Mouse (Mus musculus) embryonic facial prominence, embryonic 15.5 days (tissue): Measurements from ENCODE around the gene Gm11034. TPM values are rescaled to one million over a fixed set of nuclear protein-coding genes. Genes with fewer than 3 reads are reported as not detected.
A peak's percentile ranks its signal among the peaks of the same experiment; 100 is the strongest.

Experiments used
- ATAC-seq: fragments of 200-750 bp; cut with Nextera tagmentation; 2 replicates; pipeline ENCODE4 v1.8.0; 2017; ENCODE audit warnings: low read depth, moderate TSS enrichment; ENCODE audit not compliant: insufficient number of reproducible peaks, low FRiP score, low TSS enrichment
- H3K27ac ChIP-seq: fragments of 300-500 bp; sonication (generic); replicated peaks from 2 replicates; pipeline ENCODE4 v1.5.1; 2015; ENCODE audit warnings: mild to moderate bottlenecking, inconsistent platforms
- H3K27me3 ChIP-seq: fragments of 300-500 bp; sonication (generic); 2 replicates; pipeline ENCODE4 v1.6.1; 2015; ENCODE audit warnings: inconsistent platforms
- H3K36me3 ChIP-seq: fragments of 300-500 bp; sonication (generic); 2 replicates; pipeline ENCODE4 v1.6.1; 2015; ENCODE audit warnings: mild to moderate bottlenecking, inconsistent platforms
- H3K4me1 ChIP-seq: fragments of 300-500 bp; sonication (generic); 2 replicates; pipeline ENCODE4 v1.6.1; 2015; ENCODE audit warnings: inconsistent platforms
- H3K4me2 ChIP-seq: fragments of 300-500 bp; sonication (generic); replicated peaks from 2 replicates; pipeline ENCODE4 v1.6.1; 2015; ENCODE audit warnings: mild to moderate bottlenecking, inconsistent platforms
- H3K4me3 ChIP-seq: fragments of 300-500 bp; sonication (generic); replicated peaks from 2 replicates; pipeline ENCODE4 v1.5.1; 2015; ENCODE audit warnings: mild to moderate bottlenecking, inconsistent platforms
- H3K9ac ChIP-seq: fragments of 300-500 bp; sonication (generic); 2 replicates; pipeline ENCODE4 v1.6.1; 2015; ENCODE audit warnings: inconsistent platforms
- H3K9me3 ChIP-seq: fragments of 300-500 bp; sonication (generic); replicated peaks from 2 replicates; pipeline ENCODE4 v1.6.1; 2016; ENCODE audit warnings: inconsistent platforms
- WGBS: fragments of 180-500 bp; shearing (Covaris S2); methylation state at CpG from one replicate; pipeline ENCODE4 v1.1.7; 2015; 5-methylcytosine and 5-hydroxymethylcytosine counted together
- polyA plus RNA-seq: library from polyadenylated mRNA; unstranded; fragments of >200 nt; fragmentation: Nextera tagmentation; extraction: Ambion mirVana; gene quantifications from 2 replicates; pipeline ENCODE4 v1.2.1, GENCODE M21; 2015

The Gm11034 gene
- polyA plus RNA-seq, 1 experiment from 2014 or later, result not detected

DNA sequence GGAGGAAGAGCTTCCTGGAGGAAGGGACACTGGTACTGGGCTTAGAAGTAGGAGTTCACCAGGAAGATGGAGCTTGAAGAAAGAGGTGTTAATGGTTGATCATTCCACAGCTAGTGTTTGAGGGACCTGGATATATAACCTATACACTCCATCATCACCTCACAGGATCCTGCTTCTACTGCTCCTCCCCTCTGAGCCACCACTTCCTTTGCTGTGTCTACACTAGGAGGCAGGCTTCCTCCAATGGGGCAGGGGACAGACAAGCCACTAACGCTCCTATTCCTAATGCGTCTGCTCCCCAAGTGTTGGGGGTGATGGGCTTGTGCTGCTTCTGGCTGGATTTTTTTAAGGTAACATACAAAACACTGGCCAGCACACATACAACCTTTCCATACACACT, 2.7 kb downstream of the Gm11034 start:
- Histone ChIP-seq H3K4me3 (no peak overlapping the region), H3K9ac (no peak overlapping the region), H3K4me2 (no peak overlapping the region), H3K36me3 (no peaks in the 10 kb centered on the region), H3K9me3 (no peaks in the 10 kb centered on the region), H3K27ac (no peak overlapping the region), H3K4me1 (no peaks in the 10 kb centered on the region), H3K27me3 (0 out of 2 replicates have a peak, but pooled peaks cover 2% of the 10 kb centered on the region)
- ATAC-seq, result no peak
- WGBS, result 77% methylated on average over 2 of the region's 2 CpGs

DNA sequence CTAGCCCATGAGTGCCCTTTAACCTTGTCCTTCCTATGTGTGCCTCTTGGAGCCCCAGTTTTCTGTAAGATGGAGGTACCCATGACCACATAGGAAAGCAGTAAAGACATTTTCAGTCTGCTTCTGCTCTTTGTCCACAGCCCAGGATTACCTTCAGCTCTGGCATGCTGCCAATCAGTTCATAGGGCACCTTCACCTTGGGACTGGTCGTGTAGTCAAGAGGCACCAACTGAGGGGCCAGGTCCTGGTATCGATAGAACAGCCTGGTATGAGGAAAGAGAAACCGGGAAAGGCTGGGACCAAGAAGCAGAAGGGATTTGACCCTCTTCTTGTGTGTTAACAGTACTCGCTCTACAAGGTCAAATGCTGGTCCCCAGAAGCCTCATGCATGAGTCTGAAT, 3.2 kb downstream of the Gm11034 start:
- ATAC-seq, result no peak
- Histone ChIP-seq H3K4me3 (no peak overlapping the region), H3K9ac (no peak overlapping the region), H3K27me3 (0 out of 2 replicates have a peak, but pooled peaks cover 2% of the 10 kb centered on the region), H3K36me3 (no peaks in the 10 kb centered on the region), H3K4me1 (no peaks in the 10 kb centered on the region), H3K9me3 (no peaks in the 10 kb centered on the region), H3K27ac (no peak overlapping the region), H3K4me2 (no peak overlapping the region)
- 69% methylated on average over 4 of the region's 4 CpGs for WGBS

DNA sequence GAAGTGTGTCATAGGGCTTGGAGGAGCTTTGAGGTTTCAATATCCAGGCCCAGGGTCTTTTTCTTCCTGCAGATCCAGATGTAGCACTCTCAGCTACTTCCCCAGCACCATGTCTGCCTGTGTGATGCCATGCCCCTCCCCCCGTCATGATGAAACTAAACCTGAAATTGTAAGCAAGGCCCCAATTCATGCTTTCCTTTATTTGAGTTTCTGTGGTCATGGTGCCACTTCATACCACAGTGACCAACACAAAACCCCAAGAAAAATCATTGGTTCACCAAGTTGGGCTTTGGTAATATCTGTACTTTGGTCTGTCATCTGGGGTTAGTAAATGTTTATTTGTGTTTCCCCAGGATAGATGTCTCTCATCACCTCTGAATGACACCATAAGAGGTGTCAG, 4.9 kb downstream of the Gm11034 start:
- Histone ChIP-seq H3K9me3 (0 out of 2 replicates have a peak, but pooled peaks cover 4% of the 10 kb centered on the region), H3K27ac (no peak overlapping the region), H3K27me3 (no peaks in the 10 kb centered on the region), H3K4me2 (no peak overlapping the region), H3K4me1 (no peaks in the 10 kb centered on the region), H3K36me3 (no peaks in the 10 kb centered on the region), H3K9ac (no peak overlapping the region), H3K4me3 (no peak overlapping the region)
- 81% methylated on average over 1 of the region's 1 CpGs for WGBS
- ATAC-seq, result no peak

DNA sequence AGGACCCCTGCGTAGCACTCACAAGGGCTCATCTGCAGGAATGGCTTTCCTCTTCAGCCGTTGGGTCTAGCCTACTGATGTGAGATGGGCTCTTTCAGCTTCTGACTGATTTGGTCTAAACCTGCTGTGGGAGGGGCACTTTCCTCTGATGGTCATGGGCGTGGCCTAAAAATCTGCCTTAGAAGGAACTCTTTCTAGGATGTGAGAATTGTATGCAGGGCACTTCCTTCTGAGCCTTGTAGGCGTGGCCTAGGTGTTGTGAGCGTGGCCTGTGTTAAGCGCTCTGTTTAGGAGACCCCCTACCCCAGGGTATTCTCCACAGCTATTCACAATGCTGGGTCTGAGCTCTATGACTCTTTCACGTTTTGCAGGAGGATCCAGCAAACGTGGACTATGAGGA, 15.4 kb downstream of the Gm11034 start:
- WGBS, result 59% methylated on average over 8 of the region's 8 CpGs
- Histone ChIP-seq H3K27me3 (no peaks in the 10 kb centered on the region), H3K9me3 (peaks cover 8% of the 10 kb centered on the region; the same call in 1 of the 2 replicates), H3K4me1 (no peaks in the 10 kb centered on the region), H3K36me3 (no peaks in the 10 kb centered on the region), H3K4me3 (no peak overlapping the region), H3K4me2 (no peak overlapping the region), H3K9ac (no peak overlapping the region), H3K27ac (no peak overlapping the region)
- peak; percentile 43; the same call in 1 of the 2 replicates for ATAC-seq

DNA sequence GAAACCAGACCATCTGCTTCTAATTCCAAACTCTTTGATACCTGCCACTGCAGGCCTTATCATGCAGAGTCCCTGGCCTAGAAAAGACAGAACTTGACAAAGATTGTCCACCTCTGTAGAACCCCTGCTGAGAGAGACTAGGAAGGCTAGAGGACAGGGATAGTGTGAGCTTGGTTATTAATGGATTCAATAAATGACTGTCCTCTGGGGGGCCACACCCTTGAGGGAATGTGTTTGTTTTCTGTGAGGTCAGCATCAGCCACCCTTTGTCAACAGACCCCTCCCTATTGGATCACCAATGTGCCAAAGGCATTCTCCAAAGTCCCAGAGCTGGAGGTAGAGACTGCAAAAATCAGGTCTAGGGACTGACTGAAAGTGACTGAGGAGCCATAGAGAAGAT, 21.4 kb downstream of the Gm11034 start:
- Histone ChIP-seq H3K9me3 (no peaks in the 10 kb centered on the region), H3K27ac (no peak overlapping the region), H3K4me1 (no peaks in the 10 kb centered on the region), H3K4me3 (no peak overlapping the region), H3K9ac (no peak overlapping the region), H3K36me3 (no peaks in the 10 kb centered on the region), H3K4me2 (no peak overlapping the region), H3K27me3 (no peaks in the 10 kb centered on the region)
- no peak for ATAC-seq

DNA sequence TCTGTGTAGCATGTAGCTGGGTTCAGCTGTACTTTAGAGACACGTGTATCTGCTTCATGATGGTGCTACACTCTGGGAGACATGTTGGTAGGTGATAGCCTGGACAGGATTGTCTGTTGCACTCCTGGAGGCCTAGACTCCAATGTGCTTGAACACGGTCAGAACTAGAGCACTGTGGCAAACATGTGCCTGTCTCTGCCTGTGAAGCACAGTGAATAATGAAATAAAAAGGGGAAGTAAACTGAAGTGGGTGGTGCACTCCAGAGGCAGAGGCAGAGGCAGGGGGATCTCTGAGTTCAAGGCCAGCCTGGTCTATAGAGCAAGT, 23.3 kb downstream of the Gm11034 start:
- Histone ChIP-seq H3K4me1 (no peaks in the 10 kb centered on the region), H3K4me3 (no peak overlapping the region), H3K27me3 (no peaks in the 10 kb centered on the region), H3K9ac (no peak overlapping the region), H3K36me3 (no peaks in the 10 kb centered on the region), H3K27ac (no peak overlapping the region), H3K9me3 (no peaks in the 10 kb centered on the region), H3K4me2 (no peak overlapping the region)
- no peak for ATAC-seq
- 69% methylated on average over 2 of the region's 2 CpGs for WGBS

DNA sequence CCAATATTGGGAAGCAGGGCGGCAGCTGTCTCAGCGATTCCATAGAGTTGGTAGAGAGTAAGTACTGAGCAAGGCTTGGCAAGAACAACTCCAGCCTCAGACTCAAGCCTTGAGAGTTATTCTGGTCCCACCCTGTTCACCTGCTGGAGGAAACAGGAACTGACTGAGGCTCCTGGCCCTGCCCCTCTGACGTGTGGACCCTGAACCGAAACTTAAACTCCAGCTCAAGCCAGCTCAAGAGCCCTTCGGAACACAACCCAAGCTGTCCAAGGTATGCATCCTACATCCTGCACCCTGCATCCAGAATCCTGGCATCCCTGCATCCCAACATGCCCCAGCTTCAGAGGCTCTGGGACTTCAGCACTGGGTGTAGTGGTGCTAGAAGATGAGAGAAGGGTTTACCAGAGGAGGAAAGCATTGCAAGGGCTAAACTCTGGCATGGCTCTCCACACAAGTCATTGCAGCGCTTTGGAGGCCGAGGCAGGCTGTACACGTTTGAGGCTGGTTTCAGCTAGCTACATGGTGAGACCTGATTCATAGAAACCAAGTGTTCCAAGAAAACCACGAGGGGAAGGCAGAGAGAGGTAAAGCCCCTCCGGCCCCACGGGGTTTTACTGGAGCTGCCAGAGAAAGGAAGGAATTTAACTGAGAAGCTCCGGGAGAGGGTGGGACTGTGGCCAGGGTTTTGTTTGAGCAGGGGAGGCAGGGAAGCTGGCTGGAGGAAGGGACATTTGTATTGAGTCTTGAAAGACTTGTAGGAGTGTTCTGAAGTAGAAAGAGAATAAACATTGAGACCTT, 23.8 kb downstream of the Gm11034 start, which contains the start of gene Hsh2d:
TSS of gene Hsh2d (plus strand) at position 222 of the 798 bp plus-strand sequence.
- H3K4me3 ChIP-seq, result no peak within 1 kb of the TSS
- ATAC-seq, result no peak
- no peak within 1 kb of the TSS for H3K9ac ChIP-seq
- H3K9me3 ChIP-seq, result no peaks in the 10 kb centered on the region
- 65% methylated on average over 12 of the region's 12 CpGs for WGBS
- no peak within 1 kb of the TSS for H3K27ac ChIP-seq
- no peaks in the 10 kb centered on the region for H3K4me1 ChIP-seq
- H3K36me3 ChIP-seq, result no peaks in the 10 kb centered on the region
- no peaks in the 10 kb centered on the region for H3K27me3 ChIP-seq
- no peak within 1 kb of the TSS for H3K4me2 ChIP-seq

DNA sequence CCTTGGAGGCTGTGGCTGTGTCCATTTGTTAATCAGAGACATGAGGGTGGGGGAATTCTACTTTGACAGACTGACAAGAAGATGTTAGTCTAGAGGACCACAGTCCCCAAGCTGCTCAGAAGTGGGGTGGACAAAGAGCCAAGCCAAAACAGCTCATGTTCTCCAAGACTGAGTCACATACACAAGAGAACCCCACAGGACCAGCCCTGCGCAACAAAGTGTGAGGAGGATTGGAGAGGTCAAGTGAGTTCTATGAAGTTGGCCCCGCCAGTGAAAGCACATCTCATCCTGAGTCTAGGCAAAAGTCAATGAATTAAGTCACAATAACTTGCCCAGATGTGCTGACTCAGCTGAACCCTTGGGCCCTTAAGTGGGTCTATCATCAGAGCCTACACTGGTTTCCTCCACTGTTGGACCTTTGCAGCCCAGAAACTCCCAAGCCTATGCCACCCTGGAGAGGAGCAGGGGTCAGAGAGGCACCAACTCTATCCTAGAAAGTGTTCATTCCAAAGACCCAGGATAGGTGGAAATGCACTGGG, 25.6 kb downstream of the Gm11034 start:
- H3K4me2 ChIP-seq, result no peak overlapping the region
- no peak overlapping the region for H3K27ac ChIP-seq
- no peak overlapping the region for H3K9ac ChIP-seq
- H3K4me1 ChIP-seq, result no peaks in the 10 kb centered on the region
- H3K4me3 ChIP-seq, result no peak overlapping the region
- no peaks in the 10 kb centered on the region for H3K27me3 ChIP-seq
- ATAC-seq, result no peak
- no peaks in the 10 kb centered on the region for H3K36me3 ChIP-seq
- H3K9me3 ChIP-seq, result no peaks in the 10 kb centered on the region
- WGBS, result 91% methylated on average over 2 of the region's 2 CpGs

DNA sequence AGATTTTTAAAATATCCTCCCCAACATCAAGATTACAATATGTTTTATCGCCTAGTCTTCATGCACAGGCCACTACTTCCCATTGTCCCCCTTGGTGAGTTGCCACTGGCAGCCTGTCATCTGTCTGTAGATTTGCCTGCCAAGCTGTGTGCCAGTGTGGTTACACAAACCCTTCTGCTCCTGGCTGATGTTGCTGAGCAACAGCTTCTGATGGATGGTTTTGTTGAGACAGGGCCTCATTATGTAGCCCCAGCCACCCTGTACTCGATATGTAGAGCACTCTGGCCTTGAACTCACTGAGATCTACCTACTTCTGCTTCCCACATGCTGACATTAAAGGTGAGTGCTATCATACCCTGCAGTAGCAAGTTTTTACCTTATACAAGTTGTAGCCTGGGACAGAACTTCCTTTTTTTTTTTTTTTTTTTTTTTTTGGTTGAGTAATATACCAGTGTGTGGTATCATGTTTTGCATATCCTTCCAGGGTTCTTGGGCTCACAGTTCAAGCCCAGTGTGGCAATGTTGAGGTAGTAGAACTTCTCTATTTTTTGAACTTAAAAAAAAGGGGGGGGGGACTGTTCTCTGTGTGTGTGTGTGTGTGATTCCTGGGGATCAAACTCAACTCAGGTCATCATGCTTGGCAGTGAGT, 29.8 kb downstream of the Gm11034 start:
- Histone ChIP-seq H3K27me3 (no peaks in the 10 kb centered on the region), H3K9me3 (no peaks in the 10 kb centered on the region), H3K4me3 (no peak overlapping the region), H3K4me1 (no peaks in the 10 kb centered on the region), H3K27ac (no peak overlapping the region), H3K9ac (no peak overlapping the region), H3K36me3 (peaks cover 33% of the 10 kb centered on the region), H3K4me2 (no peak overlapping the region)
- WGBS, result 81% methylated on average over 2 of the region's 2 CpGs
- ATAC-seq, result peak; percentile 18; the same call in 1 of the 2 replicates

DNA sequence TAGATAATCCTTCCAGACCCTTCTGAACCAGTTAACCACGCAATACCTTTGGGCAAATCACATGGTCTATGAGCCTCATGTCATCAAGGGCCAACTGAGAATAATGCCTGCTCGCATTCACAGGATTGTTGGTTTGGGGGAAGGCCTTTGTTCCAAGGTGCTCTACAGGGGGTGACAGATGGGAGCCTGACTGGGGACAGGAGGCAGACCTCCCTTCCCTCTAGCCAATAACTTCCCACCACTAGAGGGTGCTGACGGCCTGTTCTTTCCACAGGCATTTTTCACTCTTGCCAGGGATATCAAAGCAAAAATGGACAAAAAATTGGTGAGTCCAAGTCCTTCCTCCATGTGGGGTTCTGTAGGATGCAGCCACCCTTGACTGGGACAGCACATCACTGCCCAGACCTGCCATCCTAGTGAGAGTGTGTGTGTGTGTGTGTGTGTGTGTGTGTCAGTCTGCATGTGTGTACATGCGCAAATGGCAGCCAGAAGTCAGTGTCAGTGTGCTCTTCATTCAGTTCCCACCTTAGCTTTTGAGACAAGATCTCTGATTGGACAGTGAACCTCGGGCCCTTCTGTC, 36.0 kb downstream of the Gm11034 start:
- WGBS, result 67% methylated on average over 5 of the region's 5 CpGs
- no peak overlapping the region for H3K4me3 ChIP-seq
- no peaks in the 10 kb centered on the region for H3K9me3 ChIP-seq
- H3K36me3 ChIP-seq, result peaks cover 93% of the 10 kb centered on the region
- H3K4me1 ChIP-seq, result no peaks in the 10 kb centered on the region
- no peak for ATAC-seq
- H3K27ac ChIP-seq, result no peak overlapping the region
- no peak overlapping the region for H3K9ac ChIP-seq
- no peak overlapping the region for H3K4me2 ChIP-seq
- H3K27me3 ChIP-seq, result no peaks in the 10 kb centered on the region

DNA sequence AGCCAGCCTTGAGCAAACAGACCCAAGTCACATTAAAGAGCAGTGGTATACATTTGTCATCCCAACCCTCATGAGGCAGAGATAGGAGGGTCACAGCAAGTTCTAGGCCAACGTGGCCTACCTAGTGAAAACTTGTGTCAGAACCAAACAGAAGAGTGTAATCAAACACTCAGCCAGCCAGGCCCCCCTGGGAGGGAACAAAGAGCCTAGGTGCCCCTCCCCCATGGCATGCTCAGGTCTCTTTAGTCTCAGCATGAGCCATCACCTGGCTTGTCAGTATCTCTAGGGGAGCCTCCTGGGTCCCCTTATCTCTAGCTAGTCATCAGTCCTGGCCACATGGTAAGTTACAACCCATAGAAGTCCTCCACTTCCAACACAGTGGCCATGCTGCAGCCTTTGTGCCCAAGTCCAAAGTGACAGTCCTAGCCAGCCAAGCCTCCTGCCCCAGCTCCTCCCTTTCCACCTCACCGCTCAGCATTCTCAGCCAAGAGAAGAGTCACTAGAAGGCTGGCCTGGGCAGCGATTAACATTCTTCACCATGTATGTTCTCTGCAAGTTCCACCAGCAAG, 43.7 kb downstream of the Gm11034 start:
- 88% methylated on average over 3 of the region's 3 CpGs for WGBS
- no peak overlapping the region for H3K4me3 ChIP-seq
- H3K4me1 ChIP-seq, result no peaks in the 10 kb centered on the region

More for the DNA sequence above, 43.7 kb downstream of the Gm11034 start:
- ATAC-seq, result no peak
- H3K9ac ChIP-seq, result no peak overlapping the region
- no peak overlapping the region for H3K4me2 ChIP-seq
- no peak overlapping the region for H3K27ac ChIP-seq
- no peaks in the 10 kb centered on the region for H3K27me3 ChIP-seq
- peaks cover 76% of the 10 kb centered on the region for H3K36me3 ChIP-seq
- H3K9me3 ChIP-seq, result no peaks in the 10 kb centered on the region
